Mouse (Mus musculus) thymus, postnatal 14 days (tissue): ENCODE data around the gene Dock9.

ENCODE experiments used
- DNase-seq: peaks from one replicate; pipeline ENCODE4 v3.0.0; 2021

Gene Dock9

GRCm38 (mm10) chr14:121617645-121618390 is 179.8 kb downstream of the Dock9 start:
- no peak for DNase-seq

GRCm38 (mm10) chr14:121615431-121615830 is 182.2 kb downstream of the Dock9 start:
- DNase-seq: no peak

GRCm38 (mm10) chr14:121614461-121615170 is 183.0 kb downstream of the Dock9 start:
- no peak for DNase-seq

GRCm38 (mm10) chr14:121613490-121613889 is 184.1 kb downstream of the Dock9 start:
- DNase-seq: no peak

GRCm38 (mm10) chr14:121612926-121613325 is 184.7 kb downstream of the Dock9 start:
- DNase-seq: no peak

GRCm38 (mm10) chr14:121611533-121611932 is 186.1 kb downstream of the Dock9 start:
- no peak for DNase-seq

GRCm38 (mm10) chr14:121611098-121611497 is 186.5 kb downstream of the Dock9 start:
- DNase-seq: no peak

- no peak for DNase-seq
These were observed 189.1 kb downstream of the Dock9 start for GRCm38 (mm10) chr14:121608522-121608921.

- no peak for DNase-seq
These were observed 191.2 kb downstream of the Dock9 start for GRCm38 (mm10) chr14:121606433-121606832.

GRCm38 (mm10) chr14:121605260-121605659 is 192.4 kb downstream of the Dock9 start:
- no peak for DNase-seq

GRCm38 (mm10) chr14:121604565-121604964 is 193.1 kb downstream of the Dock9 start:
- no peak for DNase-seq

GRCm38 (mm10) chr14:121602610-121603009 is 195.0 kb downstream of the Dock9 start:
- DNase-seq: no peak

- no peak for DNase-seq
These were observed 197.1 kb downstream of the Dock9 start for GRCm38 (mm10) chr14:121600538-121600937.

GRCm38 (mm10) chr14:121597073-121597472 is 200.6 kb downstream of the Dock9 start:
- no peak for DNase-seq

GRCm38 (mm10) chr14:121596631-121597030 is 201.0 kb downstream of the Dock9 start:
- no peak for DNase-seq

GRCm38 (mm10) chr14:121594684-121595083 is 203.0 kb downstream of the Dock9 start:
- DNase-seq: no peak

GRCm38 (mm10) chr14:121593313-121593929 is 204.2 kb downstream of the Dock9 start:
- no peak for DNase-seq

GRCm38 (mm10) chr14:121592890-121593289 is 204.7 kb downstream of the Dock9 start:
- DNase-seq: no peak

- DNase-seq: no peak
These were observed 205.3 kb downstream of the Dock9 start for GRCm38 (mm10) chr14:121592356-121592755.

- peak; percentile 57 for DNase-seq
These were observed 208.4 kb downstream of the Dock9 start for GRCm38 (mm10) chr14:121589097-121589725.

GRCm38 (mm10) chr14:121588451-121588850 is 209.2 kb downstream of the Dock9 start:
- no peak for DNase-seq

- DNase-seq: no peak
These were observed 211.5 kb downstream of the Dock9 start for GRCm38 (mm10) chr14:121585906-121586765.
